25 mouse cellular contexts compared by ENCODE assay signal in genomic region chr6:137382546-137382945, GRCm38 (mm10).
DNase-seq lines count a peak whose midpoint lies in the region; ATAC-seq lines count a peak whose summit lies in the region.
"Had no signal": no experiment of that assay in that cellular context is flagged by ENCODE, and none has a peak within 500 bp of the region (broad histone marks: within the 10 kb centered on the region; RNA-seq: fewer than 3 reads in every experiment).

No protein-coding gene starts in this region.

- 50% methylated on average over 9 of the region's 9 CpGs for WGBS in hindbrain, embryonic 15.5 days
- WGBS in hindbrain, embryonic 11.5 days, result 55% methylated on average over 9 of the region's 9 CpGs
- 53% methylated on average over 9 of the region's 9 CpGs for WGBS in midbrain, embryonic 11.5 days
- WGBS in midbrain, embryonic 10.5 days, result 71% methylated on average over 9 of the region's 9 CpGs
- 55% methylated on average over 9 of the region's 9 CpGs for WGBS in midbrain, embryonic 13.5 days
- 63% methylated on average over 9 of the region's 9 CpGs for WGBS in forebrain, embryonic 14.5 days

- no peak for DNase-seq in hindbrain, embryonic 11.5 days (ENCODE audit: low spot score)
- peak; percentile 83 for DNase-seq in midbrain, embryonic 11.5 days (ENCODE audit: low spot score, missing footprints)
- no peak for DNase-seq in midbrain, embryonic 10.5 days (ENCODE audit: low spot score)
- DNase-seq in retina, embryonic 14.5 days (ENCODE audit: low spot score), result peak; percentile 70
- DNase-seq in forebrain, embryonic 14.5 days (ENCODE audit: low spot score), result no peak
- DNase-seq in gastrocnemius, postnatal 14 days, result no peak
- DNase-seq: adrenal gland, postnatal 25 days; cerebellum, adult 18-20 months; cerebellum, postnatal 10 days; gastrocnemius, postnatal 10 days; heart, postnatal 36 days; layer of hippocampus, adult 9-11 months; right cerebral cortex, postnatal 14 days had no signal

- no peak overlapping the region for H3K4me3 ChIP-seq in hindbrain, embryonic 15.5 days
- no peak overlapping the region for H3K4me3 ChIP-seq in hindbrain, embryonic 11.5 days (ENCODE audit: low read depth, low read length)
- no peak overlapping the region for H3K4me3 ChIP-seq in midbrain, embryonic 11.5 days (ENCODE audit: low read depth, low read length)
- H3K4me3 ChIP-seq in midbrain, embryonic 10.5 days, result no peak overlapping the region
- H3K4me3 ChIP-seq in midbrain, embryonic 13.5 days (replicated peaks), result no peak overlapping the region
- H3K4me3 ChIP-seq in forebrain, embryonic 14.5 days (ENCODE audit: low read depth, low read length), result no peak overlapping the region
- H3K4me3 ChIP-seq: embryonic facial prominence, embryonic 15.5 days; forebrain, embryonic 12.5 days; heart, embryonic 10.5 days; heart, embryonic 15.5 days; limb, embryonic 13.5 days; lung, embryonic 15.5 days had no signal

- peaks cover 12% of the 10 kb centered on the region for H3K36me3 ChIP-seq in hindbrain, embryonic 15.5 days
- H3K36me3 ChIP-seq in hindbrain, embryonic 11.5 days (ENCODE audit: control insufficient read depth, insufficient read depth, low read length), result no peaks in the 10 kb centered on the region
- no peaks in the 10 kb centered on the region for H3K36me3 ChIP-seq in midbrain, embryonic 11.5 days (ENCODE audit: control insufficient read depth, insufficient read depth, low read length)
- peaks cover 16% of the 10 kb centered on the region for H3K36me3 ChIP-seq in midbrain, embryonic 10.5 days
- peaks cover 40% of the 10 kb centered on the region for H3K36me3 ChIP-seq in midbrain, embryonic 13.5 days
- H3K36me3 ChIP-seq in forebrain, embryonic 14.5 days (ENCODE audit: control insufficient read depth, insufficient read depth, low read length), result peaks cover 13% of the 10 kb centered on the region; the same call in 1 of the 2 replicates
- H3K36me3 ChIP-seq: embryonic facial prominence, embryonic 15.5 days; heart, embryonic 10.5 days; heart, embryonic 15.5 days; limb, embryonic 13.5 days; lung, embryonic 15.5 days had no signal

- H3K4me2 ChIP-seq in hindbrain, embryonic 15.5 days, result no peak overlapping the region
- no peak overlapping the region for H3K4me2 ChIP-seq in hindbrain, embryonic 11.5 days (replicated peaks; ENCODE audit: low read depth, low read length)
- H3K4me2 ChIP-seq in midbrain, embryonic 11.5 days, result no peak overlapping the region
- no peak overlapping the region for H3K4me2 ChIP-seq in midbrain, embryonic 13.5 days (replicated peaks)
- no peak overlapping the region for H3K4me2 ChIP-seq in forebrain, embryonic 14.5 days (ENCODE audit: low read length)
- H3K4me2 ChIP-seq: embryonic facial prominence, embryonic 15.5 days; forebrain, embryonic 12.5 days; heart, embryonic 15.5 days; limb, embryonic 13.5 days; liver, embryonic 11.5 days; lung, embryonic 15.5 days had no signal

- H3K27me3 ChIP-seq in hindbrain, embryonic 15.5 days, result no peaks in the 10 kb centered on the region
- no peaks in the 10 kb centered on the region for H3K27me3 ChIP-seq in hindbrain, embryonic 11.5 days (ENCODE audit: control insufficient read depth, insufficient read depth, low read length)
- H3K27me3 ChIP-seq in midbrain, embryonic 11.5 days (ENCODE audit: control insufficient read depth, insufficient read depth, low read length), result no peaks in the 10 kb centered on the region
- H3K27me3 ChIP-seq in midbrain, embryonic 10.5 days (ENCODE audit: low read depth, poor library complexity, severe bottlenecking), result no peaks in the 10 kb centered on the region
- no peaks in the 10 kb centered on the region for H3K27me3 ChIP-seq in midbrain, embryonic 13.5 days
- no peaks in the 10 kb centered on the region for H3K27me3 ChIP-seq in forebrain, embryonic 14.5 days (replicated peaks; ENCODE audit: control insufficient read depth, insufficient read depth, low read length)
- H3K27me3 ChIP-seq: embryonic facial prominence, embryonic 15.5 days; forebrain, embryonic 12.5 days; heart, embryonic 15.5 days; limb, embryonic 13.5 days; lung, embryonic 15.5 days had no signal

- ATAC-seq in hindbrain, embryonic 15.5 days (ENCODE audit: low FRiP score, low read depth), result 0 out of 2 replicates have a peak, but pooled peaks have one; percentile 11
- no peak for ATAC-seq in hindbrain, embryonic 11.5 days (ENCODE audit: low FRiP score)
- ATAC-seq in midbrain, embryonic 11.5 days (ENCODE audit: low FRiP score), result 0 out of 2 replicates have a peak, but pooled peaks have one; percentile 65
- ATAC-seq in midbrain, embryonic 13.5 days, result peak; percentile 76
- ATAC-seq in forebrain, embryonic 14.5 days, result no peak
- ATAC-seq: CD4-positive, CD25-positive, alpha-beta regulatory T cell, adult 4 months; intestine, embryonic 16.5 days had no signal

- intact Hi-C loops in gastrocnemius, postnatal 14 days (cut with DNase I; ENCODE audit: low total_unique reads), result no loop called here

- H3K27ac ChIP-seq in hindbrain, embryonic 15.5 days (replicated peaks), result no peak overlapping the region
- no peak overlapping the region for H3K27ac ChIP-seq in hindbrain, embryonic 11.5 days (ENCODE audit: low read depth, low read length)
- no peak overlapping the region for H3K27ac ChIP-seq in midbrain, embryonic 11.5 days (ENCODE audit: low read depth, low read length)
- no peak overlapping the region for H3K27ac ChIP-seq in midbrain, embryonic 10.5 days (replicated peaks)
- peak overlapping the region; percentile 57 for H3K27ac ChIP-seq in midbrain, embryonic 13.5 days
- H3K27ac ChIP-seq in forebrain, embryonic 14.5 days (ENCODE audit: low read depth, low read length), result no peak overlapping the region
- H3K27ac ChIP-seq: embryonic facial prominence, embryonic 15.5 days; forebrain, embryonic 12.5 days; heart, embryonic 10.5 days; heart, embryonic 15.5 days; kidney, postnatal 0 days; limb, embryonic 13.5 days; lung, embryonic 15.5 days had no signal

- no peak overlapping the region for H3K9ac ChIP-seq in hindbrain, embryonic 15.5 days
- no peak overlapping the region for H3K9ac ChIP-seq in hindbrain, embryonic 11.5 days (ENCODE audit: low read depth, low read length)
- H3K9ac ChIP-seq in midbrain, embryonic 11.5 days (ENCODE audit: low read length), result no peak overlapping the region
- no peak overlapping the region for H3K9ac ChIP-seq in midbrain, embryonic 13.5 days (replicated peaks)
- H3K9ac ChIP-seq in forebrain, embryonic 14.5 days (ENCODE audit: low read length), result no peak overlapping the region
- H3K9ac ChIP-seq: embryonic facial prominence, embryonic 15.5 days; forebrain, embryonic 12.5 days; heart, embryonic 15.5 days; limb, embryonic 13.5 days; lung, embryonic 15.5 days had no signal

- no peaks in the 10 kb centered on the region for H3K9me3 ChIP-seq in hindbrain, embryonic 15.5 days
- H3K9me3 ChIP-seq in hindbrain, embryonic 11.5 days (ENCODE audit: control insufficient read depth, low read length), result no peaks in the 10 kb centered on the region
- no peaks in the 10 kb centered on the region for H3K9me3 ChIP-seq in midbrain, embryonic 11.5 days (ENCODE audit: control insufficient read depth, low read length)
- H3K9me3 ChIP-seq in midbrain, embryonic 10.5 days (replicated peaks), result no peaks in the 10 kb centered on the region
- no peaks in the 10 kb centered on the region for H3K9me3 ChIP-seq in midbrain, embryonic 13.5 days
- H3K9me3 ChIP-seq in forebrain, embryonic 14.5 days (replicated peaks; ENCODE audit: control insufficient read depth, low read length), result no peaks in the 10 kb centered on the region
- H3K9me3 ChIP-seq: embryonic facial prominence, embryonic 15.5 days; forebrain, embryonic 12.5 days; heart, embryonic 10.5 days; heart, embryonic 15.5 days; limb, embryonic 13.5 days; lung, embryonic 15.5 days had no signal

- no peaks in the 10 kb centered on the region for H3K4me1 ChIP-seq in hindbrain, embryonic 15.5 days (replicated peaks)
- no peaks in the 10 kb centered on the region for H3K4me1 ChIP-seq in hindbrain, embryonic 11.5 days (replicated peaks; ENCODE audit: control insufficient read depth, insufficient read depth, low read length)
- no peaks in the 10 kb centered on the region for H3K4me1 ChIP-seq in midbrain, embryonic 11.5 days (ENCODE audit: control insufficient read depth, insufficient read depth, low read length)
- H3K4me1 ChIP-seq in midbrain, embryonic 10.5 days, result no peaks in the 10 kb centered on the region
- H3K4me1 ChIP-seq in midbrain, embryonic 13.5 days (replicated peaks), result 0 out of 2 replicates have a peak, but pooled peaks cover 4% of the 10 kb centered on the region
- H3K4me1 ChIP-seq in forebrain, embryonic 14.5 days (ENCODE audit: control insufficient read depth, insufficient read depth, low read length), result no peaks in the 10 kb centered on the region
- H3K4me1 ChIP-seq: embryonic facial prominence, embryonic 15.5 days; forebrain, embryonic 12.5 days; heart, embryonic 10.5 days; heart, embryonic 15.5 days had no signal

Comparison
In these comparisons a context has a peak if more than half of its experiments do, and no peak if none do; other contexts are left out.
1. ATAC-seq: peak in hindbrain, embryonic 15.5 days (single experiment), midbrain, embryonic 11.5 days (single experiment) and midbrain, embryonic 13.5 days (single experiment); none in hindbrain, embryonic 11.5 days (single experiment) and forebrain, embryonic 14.5 days (single experiment).
2. DNase-seq: peak in midbrain, embryonic 11.5 days (single experiment) and retina, embryonic 14.5 days (single experiment); none in hindbrain, embryonic 11.5 days (single experiment), midbrain, embryonic 10.5 days (single experiment), forebrain, embryonic 14.5 days (single experiment) and gastrocnemius, postnatal 14 days (single experiment).